Mouse (Mus musculus) ovary, postnatal 36 days (tissue): Measurements from ENCODE around the gene Gm21775.
"Not testable (repeated sequence)": the region's sequence is repeated elsewhere in the genome, so short reads cannot be mapped to it uniquely, and the experiment has no call there.

Experiments
- DNase-seq: peaks from one replicate; pipeline ENCODE4 v3.0.0; 2022; ENCODE audit warnings: low spot score, mixed read lengths

The Gm21775 gene

GRCm38 (mm10) chrY:10553153-10553552 lies at the start of gene Gm21775:
TSS of gene Gm21775 (plus strand) at chrY:10553453.
- DNase-seq: not testable (repeated sequence)

GRCm38 (mm10) chrY:10535942-10536341 lies 17.3 kb upstream of the Gm21775 start, which contains the start of gene Gm20737:
TSS of gene Gm20737 (minus strand) at chrY:10536042.
- not testable (repeated sequence) for DNase-seq
